Mouse (Mus musculus): ENCODE results near the gene Nek3. TPM values are rescaled to one million over a fixed set of nuclear protein-coding genes. Genes with fewer than 3 reads are reported as not detected.

Gene Nek3
- total and polyA plus RNA-seq, 2 experiments from 2014 or later, result 1.5 to 7.1 TPM

GRCm38 (mm10) chr8:22164431-22164830 lies 1.8 kb downstream of the Nek3 start:
- ATAC-seq (no peak), DNase-seq (ENCODE audit: low spot score) (no peak)
- no peak for TF ChIP-seq CTCF (IDR thresholded peaks at IDR 0.05; ENCODE audit: low read depth)
- no peak overlapping the region for H3K9ac ChIP-seq (replicated peaks; ENCODE audit: low read length)
- H3K9me3 ChIP-seq (ENCODE audit: low read length), result no peaks in the 10 kb centered on the region
- H3K4me1 ChIP-seq (ENCODE audit: insufficient read depth, low read length), result no peaks in the 10 kb centered on the region
- H3K4me2 ChIP-seq (ENCODE audit: low read depth, low read length), result no peak overlapping the region
- no peak overlapping the region for H3K4me3 ChIP-seq (ENCODE audit: low read length)
- H3K36me3 ChIP-seq (ENCODE audit: insufficient read depth, low read length), result 0 out of 2 replicates have a peak, but pooled peaks cover 3% of the 10 kb centered on the region
- WGBS, result 92% methylated on average over 10 of the region's 10 CpGs
- H3K27ac ChIP-seq, result no peak overlapping the region
- no peaks in the 10 kb centered on the region for H3K27me3 ChIP-seq (ENCODE audit: insufficient read depth, low read length)

- no peaks in the 10 kb centered on the region for H3K4me1 ChIP-seq (ENCODE audit: insufficient read depth, low read length)
- no peak for ATAC-seq
- H3K36me3 ChIP-seq (ENCODE audit: insufficient read depth, low read length), result 0 out of 2 replicates have a peak, but pooled peaks cover 3% of the 10 kb centered on the region
- no peak for TF ChIP-seq CTCF (IDR thresholded peaks at IDR 0.05; ENCODE audit: low read depth)
- no peak overlapping the region for H3K4me2 ChIP-seq (ENCODE audit: low read depth, low read length)
- no peak overlapping the region for H3K4me3 ChIP-seq (ENCODE audit: low read length)
- H3K27me3 ChIP-seq (ENCODE audit: insufficient read depth, low read length), result no peaks in the 10 kb centered on the region
- WGBS, result 92% methylated on average over 8 of the region's 8 CpGs
- H3K9me3 ChIP-seq (ENCODE audit: low read length), result no peaks in the 10 kb centered on the region
- DNase-seq (ENCODE audit: low spot score), result no peak
- H3K9ac ChIP-seq (replicated peaks; ENCODE audit: low read length), result no peak overlapping the region
- H3K27ac ChIP-seq, result no peak overlapping the region
These were observed 4.0 kb downstream of the Nek3 start for GRCm38 (mm10) chr8:22162206-22162605.

DNA sequence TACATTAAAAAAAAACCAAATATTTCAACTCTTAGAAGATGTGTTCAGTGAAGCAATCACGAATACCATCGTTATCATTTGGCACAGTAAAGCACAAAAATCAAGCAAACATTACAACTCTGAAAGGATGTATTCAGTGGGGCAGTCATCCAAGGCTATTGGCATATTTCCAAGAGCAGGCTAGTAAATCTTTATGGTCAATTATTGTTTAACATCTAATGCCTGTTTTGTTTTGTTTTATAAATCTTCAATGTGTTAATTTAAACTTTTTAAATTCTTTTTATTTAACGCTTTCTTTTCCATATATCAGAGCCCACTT lies 15.9 kb downstream of the Nek3 start:
- Histone ChIP-seq H3K4me3 (ENCODE audit: low read length) (no peak overlapping the region), H3K4me2 (ENCODE audit: low read depth, low read length) (no peak overlapping the region), H3K9ac (replicated peaks; ENCODE audit: low read length) (no peak overlapping the region), H3K36me3 (ENCODE audit: insufficient read depth, low read length) (no peaks in the 10 kb centered on the region; the same call in 1 of the 2 replicates), H3K27me3 (ENCODE audit: insufficient read depth, low read length) (no peaks in the 10 kb centered on the region), H3K27ac (no peak overlapping the region), H3K4me1 (ENCODE audit: insufficient read depth, low read length) (no peaks in the 10 kb centered on the region), H3K9me3 (ENCODE audit: low read length) (no peaks in the 10 kb centered on the region)
- TF ChIP-seq CTCF (IDR thresholded peaks at IDR 0.05; ENCODE audit: low read depth), result no peak
- WGBS, result 55% methylated on average over 3 of the region's 3 CpGs
- DNase-seq (ENCODE audit: low spot score) (no peak), ATAC-seq (no peak)

DNA sequence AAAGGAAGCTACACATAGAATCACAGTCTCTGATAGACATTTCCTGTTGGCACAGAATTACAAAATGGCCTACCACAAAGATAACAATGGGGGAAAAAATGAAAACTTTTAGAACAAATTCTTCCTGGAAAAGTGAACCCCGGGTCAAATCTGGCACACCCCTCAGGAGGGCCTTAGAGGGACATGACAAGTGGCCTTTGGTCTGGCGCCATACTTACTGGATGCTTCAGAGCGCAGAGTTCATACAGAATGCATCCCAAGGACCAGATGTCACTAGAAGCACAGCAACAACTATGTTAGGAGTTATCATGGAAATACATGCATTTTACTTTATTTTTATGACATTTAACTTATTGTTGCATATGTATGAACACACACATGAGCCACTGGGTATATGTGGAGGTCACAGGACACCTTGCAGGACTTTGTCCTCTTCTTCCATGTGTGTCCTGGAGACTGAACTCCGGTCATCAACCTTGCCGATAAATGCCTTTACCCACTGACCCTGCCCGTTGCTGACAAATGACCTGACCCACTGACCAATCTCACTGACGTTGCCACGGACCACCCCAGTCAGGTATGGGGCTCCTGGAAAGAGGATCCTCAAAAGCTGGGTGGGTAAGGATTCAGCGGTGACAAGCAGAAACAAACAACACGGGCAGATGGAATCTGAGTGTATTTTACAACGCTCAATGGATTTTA lies 16.4 kb downstream of the Nek3 start:
- Histone ChIP-seq H3K27ac (no peak overlapping the region), H3K27me3 (ENCODE audit: insufficient read depth, low read length) (no peaks in the 10 kb centered on the region), H3K9ac (replicated peaks; ENCODE audit: low read length) (no peak overlapping the region), H3K36me3 (ENCODE audit: insufficient read depth, low read length) (no peaks in the 10 kb centered on the region; the same call in 1 of the 2 replicates), H3K9me3 (ENCODE audit: low read length) (no peaks in the 10 kb centered on the region), H3K4me3 (ENCODE audit: low read length) (no peak overlapping the region), H3K4me1 (ENCODE audit: insufficient read depth, low read length) (no peaks in the 10 kb centered on the region), H3K4me2 (ENCODE audit: low read depth, low read length) (no peak overlapping the region)
- WGBS, result 88% methylated on average over 11 of the region's 11 CpGs
- DNase-seq (ENCODE audit: low spot score), result no peak
- no peak for ATAC-seq
- TF ChIP-seq CTCF (IDR thresholded peaks at IDR 0.05; ENCODE audit: low read depth), result no peak

DNA sequence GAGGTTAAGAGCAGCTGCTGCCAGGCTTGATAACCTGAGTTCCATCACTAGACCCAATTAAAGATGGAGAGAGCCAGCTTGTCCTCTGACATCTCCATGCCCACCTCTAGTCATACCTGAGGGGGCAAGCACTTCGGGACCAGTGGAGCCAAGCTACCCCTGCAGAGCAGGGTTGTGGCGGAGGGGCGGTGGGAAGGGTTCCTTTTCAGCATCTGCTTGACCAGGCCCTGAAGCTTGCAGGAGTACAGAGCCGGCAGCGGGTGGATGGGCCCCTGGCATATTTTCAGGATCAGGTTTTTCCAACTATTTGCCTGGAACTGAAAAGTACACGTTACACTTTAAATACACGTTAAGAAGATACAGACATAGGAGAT lies 17.9 kb downstream of the Nek3 start:
- Histone ChIP-seq H3K9me3 (ENCODE audit: low read length) (no peaks in the 10 kb centered on the region), H3K9ac (replicated peaks; ENCODE audit: low read length) (no peak overlapping the region), H3K4me2 (ENCODE audit: low read depth, low read length) (no peak overlapping the region), H3K4me1 (ENCODE audit: insufficient read depth, low read length) (no peaks in the 10 kb centered on the region), H3K36me3 (ENCODE audit: insufficient read depth, low read length) (no peaks in the 10 kb centered on the region), H3K27ac (no peak overlapping the region), H3K4me3 (ENCODE audit: low read length) (no peak overlapping the region), H3K27me3 (ENCODE audit: insufficient read depth, low read length) (no peaks in the 10 kb centered on the region)
- DNase-seq (ENCODE audit: low spot score) (no peak), ATAC-seq (no peak)
- no peak for TF ChIP-seq CTCF (IDR thresholded peaks at IDR 0.05; ENCODE audit: low read depth)
- 97% methylated on average over 7 of the region's 7 CpGs for WGBS

DNA sequence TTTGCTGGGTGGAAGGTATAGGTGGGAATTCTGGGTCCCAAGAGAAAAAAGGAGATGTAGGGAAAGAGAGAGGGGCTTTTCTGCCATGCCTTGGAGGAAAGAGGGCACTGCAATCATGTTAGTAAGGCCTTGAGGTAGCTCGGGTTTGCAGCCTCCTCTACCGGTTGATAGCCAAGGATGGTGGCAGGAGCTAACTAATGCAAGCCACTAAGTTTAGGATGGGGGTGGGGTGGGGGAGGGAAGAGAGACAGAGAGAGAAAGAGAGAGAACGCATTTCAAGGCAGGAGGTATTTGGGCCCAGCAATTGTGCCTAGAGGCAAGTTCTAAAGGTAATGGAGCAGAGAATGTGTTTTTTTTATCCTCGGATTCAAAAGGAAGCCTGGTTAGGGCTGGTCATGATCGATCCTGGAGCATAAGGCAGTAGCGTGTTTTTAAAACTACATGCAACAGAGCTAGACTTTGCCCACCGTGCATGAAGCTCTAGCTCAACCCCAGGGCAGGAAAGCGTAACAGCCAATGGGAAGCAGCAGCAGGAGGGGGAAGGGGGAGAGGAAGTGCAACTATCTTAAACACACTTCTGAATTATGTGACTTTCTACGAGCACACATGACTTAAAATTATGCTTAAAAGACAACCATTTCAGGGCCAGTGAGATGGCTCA lies 18.4 kb downstream of the Nek3 start:
- Histone ChIP-seq H3K9me3 (ENCODE audit: low read length) (no peaks in the 10 kb centered on the region), H3K27me3 (ENCODE audit: insufficient read depth, low read length) (no peaks in the 10 kb centered on the region), H3K9ac (replicated peaks; ENCODE audit: low read length) (no peak overlapping the region), H3K4me2 (ENCODE audit: low read depth, low read length) (no peak overlapping the region), H3K4me3 (ENCODE audit: low read length) (no peak overlapping the region), H3K36me3 (ENCODE audit: insufficient read depth, low read length) (no peaks in the 10 kb centered on the region), H3K27ac (no peak overlapping the region), H3K4me1 (ENCODE audit: insufficient read depth, low read length) (no peaks in the 10 kb centered on the region)
- WGBS, result 83% methylated on average over 9 of the region's 9 CpGs
- no peak for TF ChIP-seq CTCF (IDR thresholded peaks at IDR 0.05; ENCODE audit: low read depth)
- DNase-seq (ENCODE audit: low spot score), result no peak
- ATAC-seq, result no peak

DNA sequence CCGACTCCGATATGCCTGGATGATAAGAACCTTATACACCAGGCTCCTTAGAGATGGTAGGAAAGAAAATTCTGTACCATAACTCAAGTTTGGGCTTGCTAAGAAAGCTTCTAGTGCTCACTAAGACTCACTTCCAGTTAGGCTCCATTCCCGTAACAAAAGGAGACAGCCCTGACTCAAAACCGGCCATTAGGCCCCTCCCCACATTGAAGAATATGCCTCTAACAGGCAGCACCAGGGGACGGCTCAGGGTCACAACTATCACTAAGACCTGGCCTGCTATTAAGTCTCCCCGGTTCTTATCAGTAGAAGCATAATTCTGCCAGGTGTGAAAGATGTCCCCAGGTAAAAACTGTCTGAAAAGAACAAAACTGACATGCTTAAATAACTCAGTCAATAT lies 20.4 kb downstream of the Nek3 start:
- H3K4me1 ChIP-seq (ENCODE audit: insufficient read depth, low read length), result no peaks in the 10 kb centered on the region
- ATAC-seq, result no peak
- no peak for TF ChIP-seq CTCF (IDR thresholded peaks at IDR 0.05; ENCODE audit: low read depth)

More for the DNA sequence above, 20.4 kb downstream of the Nek3 start:
- H3K36me3 ChIP-seq (ENCODE audit: insufficient read depth, low read length), result no peaks in the 10 kb centered on the region
- 78% methylated on average over 6 of the region's 6 CpGs for WGBS
- no peak for DNase-seq (ENCODE audit: low spot score)
- H3K4me2 ChIP-seq (ENCODE audit: low read depth, low read length), result no peak overlapping the region
- no peak overlapping the region for H3K27ac ChIP-seq
- no peak overlapping the region for H3K9ac ChIP-seq (replicated peaks; ENCODE audit: low read length)
- H3K9me3 ChIP-seq (ENCODE audit: low read length), result no peaks in the 10 kb centered on the region
- no peaks in the 10 kb centered on the region for H3K27me3 ChIP-seq (ENCODE audit: insufficient read depth, low read length)
- H3K4me3 ChIP-seq (ENCODE audit: low read length), result no peak overlapping the region
